Mouse (Mus musculus): ENCODE measurements around the gene Kcnd3.

DNA sequence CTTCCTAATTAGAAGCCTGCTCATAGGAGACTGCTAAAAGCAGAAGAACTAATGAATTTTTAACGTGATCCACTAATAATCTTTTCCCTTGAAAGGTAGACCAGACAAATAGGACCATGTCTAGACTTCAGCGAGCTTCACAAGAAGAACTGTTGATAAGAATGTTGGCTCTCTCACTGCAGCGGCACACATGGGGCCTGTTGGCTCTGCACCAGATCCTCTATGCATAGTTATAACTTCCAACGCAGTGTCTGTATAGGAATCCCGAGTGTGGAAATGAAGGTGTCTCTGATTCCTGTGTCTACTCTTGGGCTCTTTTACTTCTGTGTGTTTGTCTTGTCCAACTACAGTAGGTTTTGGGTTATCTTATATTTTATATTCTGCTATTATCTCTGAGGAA is 150.8 kb downstream of the Kcnd3 start:
- TF ChIP-seq CTCF (IDR thresholded peaks at IDR 0.05) (no peak), POLR2A (IDR thresholded peaks at IDR 0.05; ENCODE audit: insufficient read depth, low read depth, low read length) (no peak), EP300 (IDR thresholded peaks at IDR 0.05; ENCODE audit: insufficient read depth, low read depth, low read length) (no peak)

Data from heart, adult 2 months (tissue).